Mouse (Mus musculus) effector memory CD4-positive, alpha-beta T cell, adult 5 months (primary cell): ENCODE measurements around the gene Tex9. TPM values are rescaled to one million over a fixed set of nuclear protein-coding genes. Genes with fewer than 3 reads are reported as not detected.

ENCODE experiments used
- polyA plus RNA-seq: library from polyadenylated mRNA; unstranded; fragments of 100-300 nt; shearing (Covaris generic); gene quantifications from one replicate; pipeline ENCODE4 v1.2.1, GENCODE M21; 2017

Gene Tex9
- polyA plus RNA-seq = 11.3 TPM

GRCm38 (mm10) chr9:72492194-72492565, at the start of gene Tex9:
Gene Tex9 (minus strand): TSS chr9:72492212.

GRCm38 (mm10) chr9:72531996-72532380, 40.0 kb upstream of the Tex9 start, which contains the start of gene Rfx7:
Gene Rfx7 (plus strand): TSS chr9:72532240.

GRCm38 (mm10) chr9:72437822-72438701, 54.0 kb downstream of the Tex9 start, which contains the start of gene Mns1:
Gene Mns1 (plus strand): TSS chr9:72438011.

Other genes starting within 250 kb of the Tex9 start
- 63.2 TPM for gene Zfp280d, start 217.4 kb downstream of the Tex9 start, polyA plus RNA-seq
- gene Mns1, start 54.2 kb downstream of the Tex9 start, polyA plus RNA-seq = 9.9 TPM
- gene Rfx7, start 40.0 kb upstream of the Tex9 start, polyA plus RNA-seq = 32.8 TPM
- 3.9 TPM for gene Nedd4, start 170.1 kb upstream of the Tex9 start, polyA plus RNA-seq